Mouse (Mus musculus) bone marrow, adult 2 months (tissue): ENCODE measurements around the gene Ift27.

Source experiments
- CTCF ChIP-seq: fragments of 200-500 bp; IDR thresholded peaks from 2 replicates; pipeline ENCODE4 v1.5.1; 2011; ENCODE audit warnings: low read length, control low read depth; ENCODE audit not compliant: control insufficient read depth, insufficient read depth
- POLR2A ChIP-seq: fragments of 200-500 bp; IDR thresholded peaks from 2 replicates; pipeline ENCODE4 v1.6.1; 2011; ENCODE audit warnings: low read depth, mild to moderate bottlenecking, control low read depth, low read length, borderline replicate concordance; ENCODE audit not compliant: control insufficient read depth

DNA sequence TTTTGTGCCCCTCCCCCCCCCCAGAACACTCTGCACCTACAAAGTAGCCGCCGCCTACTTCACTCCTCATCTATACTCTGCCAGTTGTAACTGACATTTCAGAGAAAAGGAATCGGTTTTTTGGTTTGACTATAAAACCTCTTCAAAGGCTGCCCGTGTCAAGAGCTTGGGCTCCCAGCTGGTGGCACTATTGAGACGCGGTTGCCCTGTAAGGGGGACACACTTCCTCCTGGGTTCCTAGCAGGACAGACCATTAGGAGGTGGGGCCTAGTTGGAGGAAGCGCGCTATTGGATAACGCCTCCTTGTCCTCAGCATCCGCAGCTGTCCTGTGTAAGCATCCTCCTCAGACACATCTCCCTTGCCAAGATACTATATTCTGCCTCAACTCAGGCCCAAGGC lies 10.9 kb upstream of the Ift27 start:
- TF ChIP-seq CTCF (peak; percentile 54), POLR2A (no peak)
